Mouse (Mus musculus) heart, embryonic 14.5 days (tissue): Measurements from ENCODE around the gene Kmt2d. TPM values are rescaled to one million over a fixed set of nuclear protein-coding genes. Genes with fewer than 3 reads are reported as not detected.

Experiments used
- ATAC-seq: fragments of 200-750 bp; cut with Nextera tagmentation; 2 replicates; pipeline ENCODE4 v1.8.0; 2017; ENCODE audit warnings: low read depth, moderate TSS enrichment; ENCODE audit not compliant: insufficient number of reproducible peaks, insufficient read depth, low FRiP score
- H3K27ac ChIP-seq, 2 experiments: fragments of 200-500 bp in 1 of 2; fragments of 300-500 bp in 1 of 2; sonication (generic) in 1 of 2; replicated peaks in 1 of 2; 2 replicates each; pipeline ENCODE4 v1.5.1; 2012 to 2014; ENCODE audit warnings: low read depth in 2 of 2, low read length in 2 of 2, control low read depth in 1 of 2, mild to moderate bottlenecking in 1 of 2, mixed read lengths in 1 of 2; ENCODE audit not compliant: control insufficient read depth in 1 of 2, insufficient read depth in 1 of 2
- H3K27me3 ChIP-seq: fragments of 300-500 bp; sonication (generic); 2 replicates; pipeline ENCODE4 v1.6.1; 2014; ENCODE audit warnings: mild to moderate bottlenecking, low read length, control low read depth; ENCODE audit not compliant: control insufficient read depth, insufficient read depth
- H3K36me3 ChIP-seq: fragments of 300-500 bp; sonication (generic); 2 replicates; pipeline ENCODE4 v1.6.1; 2014; ENCODE audit warnings: mild to moderate bottlenecking, control low read depth, low read length, mixed read lengths; ENCODE audit not compliant: control insufficient read depth, insufficient read depth
- H3K4me1 ChIP-seq, 2 experiments: fragments of 200-500 bp in 1 of 2; fragments of 300-500 bp in 1 of 2; sonication (generic) in 1 of 2; 2 replicates each; pipeline ENCODE4 v1.6.1; 2012 to 2014; ENCODE audit warnings: low read length in 2 of 2, control low read depth in 1 of 2, mixed read lengths in 1 of 2; ENCODE audit not compliant: control insufficient read depth in 2 of 2, insufficient read depth in 2 of 2
- H3K4me2 ChIP-seq: fragments of 300-500 bp; sonication (generic); 2 replicates; pipeline ENCODE4 v1.6.1; 2014; ENCODE audit warnings: mild to moderate bottlenecking, low read length
- H3K4me3 ChIP-seq, 2 experiments: fragments of 200-500 bp in 1 of 2; fragments of 300-500 bp in 1 of 2; sonication (generic) in 1 of 2; 2 replicates each; pipeline ENCODE4 v1.5.1; 2012 to 2014; ENCODE audit warnings: low read length in 2 of 2, mild to moderate bottlenecking in 2 of 2, control low read depth in 1 of 2, low read depth in 1 of 2, moderate library complexity in 1 of 2; ENCODE audit not compliant: control insufficient read depth in 1 of 2, insufficient read depth in 1 of 2
- H3K9ac ChIP-seq: fragments of 300-500 bp; sonication (generic); 2 replicates; pipeline ENCODE4 v1.6.1; 2014; ENCODE audit warnings: mild to moderate bottlenecking, low read length
- H3K9me3 ChIP-seq: fragments of 300-500 bp; sonication (generic); 2 replicates; pipeline ENCODE4 v1.6.1; 2016; ENCODE audit warnings: low read length, control low read depth; ENCODE audit not compliant: control insufficient read depth
- WGBS: fragments of 180-500 bp; shearing (Covaris S2); extraction: QIAGEN DNeasy Blood & Tissue Kit; methylation state at CpG from one replicate; pipeline ENCODE4 v1.1.7; 2014; 5-methylcytosine and 5-hydroxymethylcytosine counted together
- polyA plus RNA-seq: library from polyadenylated mRNA; unstranded; fragments of >200 nt; fragmentation: Nextera tagmentation; extraction: Ambion mirVana; gene quantifications from 2 replicates; pipeline ENCODE4 v1.2.1, GENCODE M21; 2014

The Kmt2d gene
- polyA plus RNA-seq, 1 experiment from 2014 or later, result 13.0 TPM

- peak overlapping the region; percentile 93 for H3K4me2 ChIP-seq
- ATAC-seq, result no peak
- 6% methylated on average over 8 of the region's 8 CpGs for WGBS
- no peaks in the 10 kb centered on the region for H3K27me3 ChIP-seq
- no peaks in the 10 kb centered on the region for H3K9me3 ChIP-seq
- peaks cover 15 to 36% of the 10 kb centered on the region in 2 experiments for H3K4me1 ChIP-seq
- H3K9ac ChIP-seq, result peak overlapping the region; percentile 98
- H3K4me3 ChIP-seq, result peak overlapping the region; percentile 84 to 94
- peaks cover 22% of the 10 kb centered on the region for H3K36me3 ChIP-seq
- H3K27ac ChIP-seq, result peak overlapping the region in 1 of 2 experiments; percentile 98; a peak in 3 of 4 replicates
These were observed 1.4 kb downstream of the Kmt2d start for GRCm38 (mm10) chr15:98869342-98870178.

- H3K36me3 ChIP-seq, result peaks cover 33% of the 10 kb centered on the region
- H3K9me3 ChIP-seq, result no peaks in the 10 kb centered on the region
- no peak for ATAC-seq
- 24% methylated on average over 11 of the region's 11 CpGs for WGBS
- H3K4me1 ChIP-seq, result peaks cover 15 to 36% of the 10 kb centered on the region in 2 experiments
- H3K27me3 ChIP-seq, result no peaks in the 10 kb centered on the region
- H3K27ac ChIP-seq, result peak overlapping the region; percentile 22 to 98
- H3K9ac ChIP-seq, result peak overlapping the region; percentile 98
- peak overlapping the region; percentile 93 for H3K4me2 ChIP-seq
- H3K4me3 ChIP-seq, result peak overlapping the region; percentile 84 to 94
These were observed 2.5 kb downstream of the Kmt2d start for GRCm38 (mm10) chr15:98868346-98869063.

GRCm38 (mm10) chr15:98867321-98867720 is 3.7 kb downstream of the Kmt2d start:
- ATAC-seq, result no peak
- Histone ChIP-seq H3K4me1 (peaks cover 15 to 30% of the 10 kb centered on the region in 2 experiments), H3K9ac (peak overlapping the region; percentile 98; the same call in 1 of the 2 replicates), H3K9me3 (no peaks in the 10 kb centered on the region), H3K27ac (no peak overlapping the region), H3K36me3 (peaks cover 45% of the 10 kb centered on the region), H3K27me3 (no peaks in the 10 kb centered on the region), H3K4me2 (peak overlapping the region; percentile 93), H3K4me3 (peak overlapping the region in 1 of 2 experiments; percentile 84; a peak in 1 of 4 replicates)
- WGBS, result 55% methylated on average over 6 of the region's 6 CpGs

GRCm38 (mm10) chr15:98866501-98866900 is 4.5 kb downstream of the Kmt2d start:
- no peaks in the 10 kb centered on the region for H3K27me3 ChIP-seq
- H3K36me3 ChIP-seq, result peaks cover 53% of the 10 kb centered on the region
- no peak overlapping the region for H3K27ac ChIP-seq
- ATAC-seq, result no peak
- H3K9me3 ChIP-seq, result no peaks in the 10 kb centered on the region
- H3K9ac ChIP-seq, result no peak overlapping the region
- H3K4me3 ChIP-seq, result no peak overlapping the region
- no peak overlapping the region for H3K4me2 ChIP-seq
- 75% methylated on average over 5 of the region's 5 CpGs for WGBS
- H3K4me1 ChIP-seq, result peaks cover 15 to 30% of the 10 kb centered on the region in 2 experiments

GRCm38 (mm10) chr15:98865771-98866170 is 5.2 kb downstream of the Kmt2d start:
- no peak overlapping the region for H3K4me3 ChIP-seq
- no peak overlapping the region for H3K9ac ChIP-seq
- no peaks in the 10 kb centered on the region for H3K27me3 ChIP-seq
- H3K36me3 ChIP-seq, result peaks cover 60% of the 10 kb centered on the region
- WGBS, result 93% methylated on average over 8 of the region's 8 CpGs
- H3K4me1 ChIP-seq, result peaks cover 15 to 30% of the 10 kb centered on the region in 2 experiments
- no peaks in the 10 kb centered on the region for H3K9me3 ChIP-seq
- ATAC-seq, result no peak
- no peak overlapping the region for H3K4me2 ChIP-seq
- H3K27ac ChIP-seq, result no peak overlapping the region

- H3K36me3 ChIP-seq, result peaks cover 68% of the 10 kb centered on the region
- no peaks in the 10 kb centered on the region for H3K27me3 ChIP-seq
- H3K9me3 ChIP-seq, result no peaks in the 10 kb centered on the region
- WGBS, result 96% methylated on average over 6 of the region's 6 CpGs
- no peak overlapping the region for H3K4me3 ChIP-seq
- ATAC-seq, result no peak
- H3K4me2 ChIP-seq, result no peak overlapping the region
- peaks cover 15 to 29% of the 10 kb centered on the region in 2 experiments for H3K4me1 ChIP-seq
- no peak overlapping the region for H3K9ac ChIP-seq
- no peak overlapping the region for H3K27ac ChIP-seq
These were observed 6.1 kb downstream of the Kmt2d start for GRCm38 (mm10) chr15:98864951-98865350.

- Histone ChIP-seq H3K4me1 (peaks cover 4 to 15% of the 10 kb centered on the region in 2 experiments; a peak in 3 of 4 replicates), H3K27ac (no peak overlapping the region), H3K9ac (no peak overlapping the region), H3K4me2 (no peak overlapping the region), H3K27me3 (no peaks in the 10 kb centered on the region), H3K9me3 (no peaks in the 10 kb centered on the region), H3K36me3 (peaks cover 83% of the 10 kb centered on the region), H3K4me3 (no peak overlapping the region)
- WGBS, result 83% methylated on average over 12 of the region's 12 CpGs
- ATAC-seq, result no peak
These were observed 7.5 kb downstream of the Kmt2d start for GRCm38 (mm10) chr15:98863451-98863958.
